Mouse (Mus musculus): ENCODE data around the gene Zcrb1. TPM values are rescaled to one million over a fixed set of nuclear protein-coding genes. Genes with fewer than 3 reads are reported as not detected.

The Zcrb1 gene
- 174 and 179 TPM in 2 replicates for polyA plus RNA-seq (2016; fragmentation: Nextera tagmentation; extraction: Ambion mirVana)

- H3K36me3 ChIP-seq: peaks cover 27% of the 10 kb centered on the region
- peak within 1 kb of the TSS; percentile 74 for H3K4me3 ChIP-seq (replicated peaks)
- no peaks in the 10 kb centered on the region for H3K27me3 ChIP-seq
- H3K4me1 ChIP-seq (replicated peaks): peaks cover 25% of the 10 kb centered on the region
- H3K9ac ChIP-seq (replicated peaks): peak within 1 kb of the TSS; percentile 92
- H3K9me3 ChIP-seq: no peaks in the 10 kb centered on the region
- WGBS: under 1% methylated on average over 90 of the region's 100 CpGs
- peak within 1 kb of the TSS; percentile 92 for H3K27ac ChIP-seq
- peak within 1 kb of the TSS; percentile 82 for H3K4me2 ChIP-seq
- peak; percentile 85 for ATAC-seq (ENCODE audit: insufficient number of reproducible peaks, insufficient read depth, low FRiP score, low TSS enrichment, low read depth)
These were observed at the start of gene Zcrb1, which contains the start of gene Pphln1 for GRCm38 (mm10) chr15:93397826-93398698. Zcrb1 (minus strand) TSS chr15:93398334. Pphln1 (plus strand) TSS chr15:93398350.

- no peak overlapping the region for H3K27ac ChIP-seq
- no peak overlapping the region for H3K9ac ChIP-seq (replicated peaks)
- no peaks in the 10 kb centered on the region for H3K4me1 ChIP-seq (replicated peaks)
- WGBS: 90% methylated on average over 6 of the region's 6 CpGs
- no peak overlapping the region for H3K4me2 ChIP-seq
- peaks cover 2% of the 10 kb centered on the region; the same call in 1 of the 2 replicates for H3K9me3 ChIP-seq
- no peak overlapping the region for H3K4me3 ChIP-seq (replicated peaks)
- no peaks in the 10 kb centered on the region for H3K27me3 ChIP-seq
- peaks cover 63% of the 10 kb centered on the region for H3K36me3 ChIP-seq
- ATAC-seq (ENCODE audit: insufficient number of reproducible peaks, insufficient read depth, low FRiP score, low TSS enrichment, low read depth): no peak
These were observed 45.5 kb upstream of the Zcrb1 start for GRCm38 (mm10) chr15:93443676-93444075.

- Histone ChIP-seq H3K27ac (no peak overlapping the region), H3K9ac (replicated peaks) (no peak overlapping the region), H3K27me3 (no peaks in the 10 kb centered on the region), H3K4me3 (replicated peaks) (no peak overlapping the region), H3K4me2 (no peak overlapping the region), H3K36me3 (peaks cover 68% of the 10 kb centered on the region), H3K4me1 (replicated peaks) (no peaks in the 10 kb centered on the region), H3K9me3 (peaks cover 2% of the 10 kb centered on the region; the same call in 1 of the 2 replicates)
- WGBS: 88% methylated on average over 4 of the region's 4 CpGs
- no peak for ATAC-seq (ENCODE audit: insufficient number of reproducible peaks, insufficient read depth, low FRiP score, low TSS enrichment, low read depth)
These were observed 44.1 kb upstream of the Zcrb1 start for GRCm38 (mm10) chr15:93442271-93442670.

DNA sequence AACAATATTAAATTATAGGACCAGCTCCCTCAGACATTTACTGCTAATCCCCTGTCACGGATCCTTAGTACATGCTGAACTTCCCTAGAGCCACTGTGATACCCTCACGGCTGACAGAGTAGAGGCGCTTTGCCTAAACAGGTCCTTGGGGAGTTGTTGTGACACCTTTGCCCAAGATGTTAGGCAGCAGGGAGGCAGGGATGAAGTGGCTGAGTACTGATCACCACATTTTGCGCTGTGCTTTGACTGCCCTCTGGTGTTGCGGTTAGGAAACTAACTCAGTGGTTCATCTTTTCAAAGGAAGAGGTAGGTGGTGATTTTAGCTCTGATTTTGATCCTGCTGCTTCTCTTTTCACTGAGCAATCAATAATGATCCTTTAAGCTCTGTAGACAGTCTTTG lies 40.5 kb upstream of the Zcrb1 start:
- Histone ChIP-seq H3K9me3 (peaks cover 2% of the 10 kb centered on the region; the same call in 1 of the 2 replicates), H3K36me3 (peaks cover 50% of the 10 kb centered on the region), H3K4me2 (no peak overlapping the region), H3K4me1 (replicated peaks) (peaks cover 7% of the 10 kb centered on the region), H3K27ac (no peak overlapping the region), H3K9ac (replicated peaks) (no peak overlapping the region), H3K27me3 (no peaks in the 10 kb centered on the region), H3K4me3 (replicated peaks) (no peak overlapping the region)
- WGBS: 35% methylated on average over 5 of the region's 5 CpGs
- no peak for ATAC-seq (ENCODE audit: insufficient number of reproducible peaks, insufficient read depth, low FRiP score, low TSS enrichment, low read depth)

GRCm38 (mm10) chr15:93435998-93436397 lies 37.9 kb upstream of the Zcrb1 start:
- Histone ChIP-seq H3K27me3 (no peaks in the 10 kb centered on the region), H3K4me1 (replicated peaks) (peaks cover 8% of the 10 kb centered on the region), H3K36me3 (peaks cover 43% of the 10 kb centered on the region), H3K4me2 (no peak overlapping the region), H3K9me3 (no peaks in the 10 kb centered on the region), H3K4me3 (replicated peaks) (no peak overlapping the region), H3K27ac (no peak overlapping the region), H3K9ac (replicated peaks) (no peak overlapping the region)
- no peak for ATAC-seq (ENCODE audit: insufficient number of reproducible peaks, insufficient read depth, low FRiP score, low TSS enrichment, low read depth)
- 85% methylated on average over 12 of the region's 12 CpGs for WGBS

DNA sequence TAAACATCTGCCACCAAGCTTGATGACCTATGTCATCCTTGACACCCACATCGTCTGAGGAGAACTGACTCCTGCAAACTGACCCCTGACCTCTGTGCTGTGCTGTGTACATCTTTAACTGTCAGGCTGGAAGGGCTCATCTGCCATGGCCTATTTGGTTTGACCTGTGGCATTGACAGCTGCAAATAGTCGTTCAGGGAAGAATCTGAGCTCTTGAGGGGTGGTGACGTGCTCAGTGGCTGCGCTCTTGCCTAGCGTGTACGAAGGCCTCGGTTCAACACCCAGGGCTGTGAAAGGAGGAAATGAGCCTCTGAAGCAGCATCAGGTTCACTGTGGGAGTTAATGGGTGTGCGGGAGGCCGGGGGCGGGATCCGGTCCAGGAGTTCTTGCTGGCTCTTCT lies 35.7 kb upstream of the Zcrb1 start:
- no peak overlapping the region for H3K4me2 ChIP-seq
- no peak overlapping the region for H3K27ac ChIP-seq
- no peaks in the 10 kb centered on the region for H3K9me3 ChIP-seq
- no peaks in the 10 kb centered on the region for H3K27me3 ChIP-seq
- WGBS: 52% methylated on average over 11 of the region's 11 CpGs
- no peak for ATAC-seq (ENCODE audit: insufficient number of reproducible peaks, insufficient read depth, low FRiP score, low TSS enrichment, low read depth)
- peaks cover 43% of the 10 kb centered on the region for H3K36me3 ChIP-seq
- peaks cover 8% of the 10 kb centered on the region for H3K4me1 ChIP-seq (replicated peaks)
- no peak overlapping the region for H3K9ac ChIP-seq (replicated peaks)
- no peak overlapping the region for H3K4me3 ChIP-seq (replicated peaks)

GRCm38 (mm10) chr15:93422537-93422936 lies 24.4 kb upstream of the Zcrb1 start:
- 93% methylated on average over 1 of the region's 1 CpGs for WGBS

GRCm38 (mm10) chr15:93420596-93420995 lies 22.5 kb upstream of the Zcrb1 start:
- no peaks in the 10 kb centered on the region for H3K9me3 ChIP-seq
- H3K27me3 ChIP-seq: no peaks in the 10 kb centered on the region
- H3K27ac ChIP-seq: no peak overlapping the region
- H3K4me2 ChIP-seq: no peak overlapping the region
- H3K4me3 ChIP-seq (replicated peaks): no peak overlapping the region
- H3K9ac ChIP-seq (replicated peaks): no peak overlapping the region
- 82% methylated on average over 7 of the region's 7 CpGs for WGBS
- no peaks in the 10 kb centered on the region for H3K4me1 ChIP-seq (replicated peaks)
- no peak for ATAC-seq (ENCODE audit: insufficient number of reproducible peaks, insufficient read depth, low FRiP score, low TSS enrichment, low read depth)
- peaks cover 51% of the 10 kb centered on the region for H3K36me3 ChIP-seq

More at GRCm38 (mm10) chr15:93422537-93422936, 24.4 kb upstream of the Zcrb1 start:
- no peak for ATAC-seq (ENCODE audit: insufficient number of reproducible peaks, insufficient read depth, low FRiP score, low TSS enrichment, low read depth)
- no peaks in the 10 kb centered on the region for H3K9me3 ChIP-seq
- H3K27ac ChIP-seq: no peak overlapping the region
- peaks cover 57% of the 10 kb centered on the region for H3K36me3 ChIP-seq
- no peaks in the 10 kb centered on the region for H3K4me1 ChIP-seq (replicated peaks)
- no peaks in the 10 kb centered on the region for H3K27me3 ChIP-seq
- no peak overlapping the region for H3K4me2 ChIP-seq
- H3K9ac ChIP-seq (replicated peaks): no peak overlapping the region
- no peak overlapping the region for H3K4me3 ChIP-seq (replicated peaks)

DNA sequence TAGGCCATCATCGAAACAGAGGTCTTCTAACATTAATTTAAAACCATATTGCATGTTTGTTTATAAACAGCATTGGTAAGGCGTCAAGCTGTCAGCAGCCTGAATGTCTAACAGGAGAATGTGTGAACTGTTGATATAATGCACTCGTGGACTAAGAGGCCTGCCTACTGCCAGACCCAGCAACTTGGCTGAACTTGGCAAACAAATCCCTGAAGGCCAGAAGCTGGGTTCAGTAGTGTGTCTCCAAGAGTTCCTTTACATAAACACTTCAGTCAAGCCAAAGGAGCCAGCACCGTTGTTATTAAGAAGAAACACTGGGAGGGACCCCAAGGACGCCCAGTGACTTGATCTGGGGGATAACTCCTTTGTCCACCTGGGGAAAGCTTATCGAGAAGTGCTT lies 18.2 kb upstream of the Zcrb1 start:
- peaks cover 57% of the 10 kb centered on the region for H3K36me3 ChIP-seq
- no peak overlapping the region for H3K4me2 ChIP-seq
- ATAC-seq (ENCODE audit: insufficient number of reproducible peaks, insufficient read depth, low FRiP score, low TSS enrichment, low read depth): no peak
- H3K4me1 ChIP-seq (replicated peaks): no peaks in the 10 kb centered on the region
- no peak overlapping the region for H3K27ac ChIP-seq
- H3K9me3 ChIP-seq: no peaks in the 10 kb centered on the region
- no peak overlapping the region for H3K4me3 ChIP-seq (replicated peaks)
- H3K27me3 ChIP-seq: no peaks in the 10 kb centered on the region
- WGBS: 87% methylated on average over 6 of the region's 6 CpGs
- H3K9ac ChIP-seq (replicated peaks): no peak overlapping the region

GRCm38 (mm10) chr15:93414456-93414855 lies 16.3 kb upstream of the Zcrb1 start:
- H3K36me3 ChIP-seq: peaks cover 62% of the 10 kb centered on the region
- WGBS: 93% methylated on average over 9 of the region's 9 CpGs

DNA sequence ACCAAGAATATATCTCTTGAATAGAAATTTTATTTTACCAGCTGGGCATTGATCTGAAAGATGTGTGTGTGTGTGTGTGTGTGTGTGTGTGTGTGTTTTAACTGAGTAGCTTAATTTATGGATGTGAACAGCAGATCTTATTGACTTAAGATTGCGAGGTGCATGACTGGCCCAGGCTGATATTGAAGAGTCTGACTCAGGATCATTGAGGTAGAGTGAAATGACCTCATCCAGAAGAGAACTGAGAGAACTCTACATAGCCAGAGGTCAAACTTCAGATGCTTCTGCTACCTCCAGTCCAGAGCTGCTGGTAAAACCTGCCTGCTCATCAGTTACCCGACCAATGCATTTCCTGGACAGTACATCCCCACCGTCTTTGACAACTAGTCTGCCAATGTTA lies 14.3 kb upstream of the Zcrb1 start:
- H3K27ac ChIP-seq: no peak overlapping the region
- no peak overlapping the region for H3K9ac ChIP-seq (replicated peaks)
- H3K36me3 ChIP-seq: peaks cover 75% of the 10 kb centered on the region
- no peaks in the 10 kb centered on the region for H3K4me1 ChIP-seq (replicated peaks)
- H3K9me3 ChIP-seq: no peaks in the 10 kb centered on the region
- no peak overlapping the region for H3K4me2 ChIP-seq
- ATAC-seq (ENCODE audit: insufficient number of reproducible peaks, insufficient read depth, low FRiP score, low TSS enrichment, low read depth): no peak
- no peak overlapping the region for H3K4me3 ChIP-seq (replicated peaks)
- WGBS: 95% methylated on average over 3 of the region's 3 CpGs
- H3K27me3 ChIP-seq: no peaks in the 10 kb centered on the region

More at GRCm38 (mm10) chr15:93414456-93414855, 16.3 kb upstream of the Zcrb1 start:
- H3K9ac ChIP-seq (replicated peaks): no peak overlapping the region
- H3K4me2 ChIP-seq: no peak overlapping the region
- no peaks in the 10 kb centered on the region for H3K9me3 ChIP-seq
- no peak overlapping the region for H3K4me3 ChIP-seq (replicated peaks)
- ATAC-seq (ENCODE audit: insufficient number of reproducible peaks, insufficient read depth, low FRiP score, low TSS enrichment, low read depth): no peak
- no peaks in the 10 kb centered on the region for H3K4me1 ChIP-seq (replicated peaks)
- no peaks in the 10 kb centered on the region for H3K27me3 ChIP-seq
- H3K27ac ChIP-seq: no peak overlapping the region

Data from limb, embryonic 12.5 days (tissue).